Mouse (Mus musculus) heart, adult 2 months (tissue): ENCODE measurements around the gene Gm45062.

ENCODE experiments used
- EP300 ChIP-seq: fragments of 200-500 bp; IDR thresholded peaks from 2 replicates; pipeline ENCODE4 v1.6.1; 2011; ENCODE audit warnings: low read depth, low read length, control low read depth; ENCODE audit not compliant: insufficient read depth
- POLR2A ChIP-seq: fragments of 200-500 bp; IDR thresholded peaks from 2 replicates; pipeline ENCODE4 v1.6.1; 2011; ENCODE audit warnings: mild to moderate bottlenecking, low read depth, low read length, control low read depth; ENCODE audit not compliant: insufficient read depth

GRCm38 (mm10) chr6:8276431-8276830 lies 17.2 kb downstream of the Gm45062 start:
- TF ChIP-seq POLR2A, result no peak
- no peak for TF ChIP-seq EP300
